Mouse (Mus musculus): Measurements from ENCODE around the gene Gm11096. TPM values are rescaled to one million over a fixed set of nuclear protein-coding genes. Genes with fewer than 3 reads are reported as not detected.

Gene Gm11096
- not detected in 2 replicates for polyA plus RNA-seq (2012; rRNA removed)

- DNase-seq (ENCODE audit: low read depth) = no peak
Measured at GRCm38 (mm10) chr17:81441463-81441862, at the start of gene Gm11096. TSS of gene Gm11096 (plus strand) at chr17:81441763.

GRCm38 (mm10) chr17:81393040-81393439, 48.5 kb upstream of the Gm11096 start:
- DNase-seq (ENCODE audit: low read depth) = no peak

GRCm38 (mm10) chr17:81394124-81394523, 47.4 kb upstream of the Gm11096 start:
- no peak for DNase-seq (ENCODE audit: low read depth)

- no peak for DNase-seq (ENCODE audit: low read depth)
Measured at GRCm38 (mm10) chr17:81397434-81397833, 44.1 kb upstream of the Gm11096 start.

GRCm38 (mm10) chr17:81400377-81400776, 41.2 kb upstream of the Gm11096 start:
- no peak for DNase-seq (ENCODE audit: low read depth)

GRCm38 (mm10) chr17:81402636-81403035, 38.9 kb upstream of the Gm11096 start:
- DNase-seq (ENCODE audit: low read depth) = no peak

GRCm38 (mm10) chr17:81403121-81403520, 38.4 kb upstream of the Gm11096 start:
- no peak for DNase-seq (ENCODE audit: low read depth)

GRCm38 (mm10) chr17:81404225-81404624, 37.3 kb upstream of the Gm11096 start:
- DNase-seq (ENCODE audit: low read depth) = no peak

GRCm38 (mm10) chr17:81412736-81413135, 28.8 kb upstream of the Gm11096 start:
- no peak for DNase-seq (ENCODE audit: low read depth)

- no peak for DNase-seq (ENCODE audit: low read depth)
Measured at GRCm38 (mm10) chr17:81416361-81417114, 25.0 kb upstream of the Gm11096 start.

GRCm38 (mm10) chr17:81419802-81420459, 21.6 kb upstream of the Gm11096 start:
- no peak for DNase-seq (ENCODE audit: low read depth)

GRCm38 (mm10) chr17:81424256-81424912, 17.2 kb upstream of the Gm11096 start:
- no peak for DNase-seq (ENCODE audit: low read depth)

- no peak for DNase-seq (ENCODE audit: low read depth)
Measured at GRCm38 (mm10) chr17:81427245-81427644, 14.3 kb upstream of the Gm11096 start.

- no peak for DNase-seq (ENCODE audit: low read depth)
Measured at GRCm38 (mm10) chr17:81432733-81433132, 8.8 kb upstream of the Gm11096 start.

- no peak for DNase-seq (ENCODE audit: low read depth)
Measured at GRCm38 (mm10) chr17:81433148-81433547, 8.4 kb upstream of the Gm11096 start.

- DNase-seq (ENCODE audit: low read depth) = no peak
Measured at GRCm38 (mm10) chr17:81455269-81455668, 13.7 kb downstream of the Gm11096 start.

- DNase-seq (ENCODE audit: low read depth) = no peak
Measured at GRCm38 (mm10) chr17:81455977-81456376, 14.4 kb downstream of the Gm11096 start.

GRCm38 (mm10) chr17:81459379-81459778, 17.8 kb downstream of the Gm11096 start:
- no peak for DNase-seq (ENCODE audit: low read depth)

- no peak for DNase-seq (ENCODE audit: low read depth)
Measured at GRCm38 (mm10) chr17:81468941-81469340, 27.4 kb downstream of the Gm11096 start.

GRCm38 (mm10) chr17:81473363-81473762, 31.8 kb downstream of the Gm11096 start:
- no peak for DNase-seq (ENCODE audit: low read depth)

- DNase-seq (ENCODE audit: low read depth) = no peak
Measured at GRCm38 (mm10) chr17:81477420-81477819, 35.9 kb downstream of the Gm11096 start.

- no peak for DNase-seq (ENCODE audit: low read depth)
Measured at GRCm38 (mm10) chr17:81479807-81480206, 38.2 kb downstream of the Gm11096 start.

All from gonadal fat pad, adult 2 months (tissue).